Mouse (Mus musculus) MN1 (cell line): Measurements from ENCODE around the gene Adarb1.

Experiments used
- DNase-seq: peaks from one replicate; pipeline ENCODE4 v3.0.0-alpha.2; 2016; ENCODE audit warnings: low spot score

The Adarb1 gene

GRCm38 (mm10) chr10:77435343-77435742 lies 17.3 kb upstream of the Adarb1 start:
- DNase-seq: no peak

- DNase-seq: peak; percentile 60
Observed at GRCm38 (mm10) chr10:77434457-77435151, 16.5 kb upstream of the Adarb1 start.

- no peak for DNase-seq
Observed at GRCm38 (mm10) chr10:77434076-77434456, 16.0 kb upstream of the Adarb1 start.

- DNase-seq: no peak
Observed at GRCm38 (mm10) chr10:77430771-77431170, 12.7 kb upstream of the Adarb1 start.

- no peak for DNase-seq
Observed at GRCm38 (mm10) chr10:77429921-77430320, 11.9 kb upstream of the Adarb1 start.

GRCm38 (mm10) chr10:77427610-77428009 lies 9.5 kb upstream of the Adarb1 start:
- DNase-seq: no peak

- no peak for DNase-seq
Observed at GRCm38 (mm10) chr10:77420190-77420589, 2.1 kb upstream of the Adarb1 start.

- DNase-seq: peak; percentile 71
Observed at GRCm38 (mm10) chr10:77417240-77418102, 599 bp downstream of the Adarb1 start.

GRCm38 (mm10) chr10:77416666-77417239 lies 1.3 kb downstream of the Adarb1 start:
- DNase-seq: no peak

GRCm38 (mm10) chr10:77415867-77416266 lies 2.2 kb downstream of the Adarb1 start:
- DNase-seq: no peak

GRCm38 (mm10) chr10:77413791-77414190 lies 4.3 kb downstream of the Adarb1 start:
- DNase-seq: no peak

GRCm38 (mm10) chr10:77409154-77409553 lies 8.9 kb downstream of the Adarb1 start:
- no peak for DNase-seq

- no peak for DNase-seq
Observed at GRCm38 (mm10) chr10:77408241-77408640, 9.8 kb downstream of the Adarb1 start.

GRCm38 (mm10) chr10:77406486-77406885 lies 11.6 kb downstream of the Adarb1 start:
- DNase-seq: peak; percentile 72

GRCm38 (mm10) chr10:77402463-77402862 lies 15.6 kb downstream of the Adarb1 start:
- DNase-seq: no peak

- no peak for DNase-seq
Observed at GRCm38 (mm10) chr10:77401039-77401438, 17.0 kb downstream of the Adarb1 start.

GRCm38 (mm10) chr10:77399938-77400337 lies 18.1 kb downstream of the Adarb1 start:
- DNase-seq: no peak

- DNase-seq: no peak
Observed at GRCm38 (mm10) chr10:77398082-77398481, 20.0 kb downstream of the Adarb1 start.

- DNase-seq: no peak
Observed at GRCm38 (mm10) chr10:77397056-77397642, 20.9 kb downstream of the Adarb1 start.

- DNase-seq: no peak
Observed at GRCm38 (mm10) chr10:77396015-77396414, 22.1 kb downstream of the Adarb1 start.

- no peak for DNase-seq
Observed at GRCm38 (mm10) chr10:77391072-77391471, 27.0 kb downstream of the Adarb1 start.

- DNase-seq: no peak
Observed at GRCm38 (mm10) chr10:77387558-77387957, 30.5 kb downstream of the Adarb1 start.

- DNase-seq: no peak
Observed at GRCm38 (mm10) chr10:77385731-77386130, 32.3 kb downstream of the Adarb1 start.
